Mouse (Mus musculus): Measurements from ENCODE around the gene Adh5. TPM values are rescaled to one million over a fixed set of nuclear protein-coding genes. Genes with fewer than 3 reads are reported as not detected.

Adh5 gene
- polyA plus RNA-seq, 1 experiment from 2014 or later = 157 TPM

DNA sequence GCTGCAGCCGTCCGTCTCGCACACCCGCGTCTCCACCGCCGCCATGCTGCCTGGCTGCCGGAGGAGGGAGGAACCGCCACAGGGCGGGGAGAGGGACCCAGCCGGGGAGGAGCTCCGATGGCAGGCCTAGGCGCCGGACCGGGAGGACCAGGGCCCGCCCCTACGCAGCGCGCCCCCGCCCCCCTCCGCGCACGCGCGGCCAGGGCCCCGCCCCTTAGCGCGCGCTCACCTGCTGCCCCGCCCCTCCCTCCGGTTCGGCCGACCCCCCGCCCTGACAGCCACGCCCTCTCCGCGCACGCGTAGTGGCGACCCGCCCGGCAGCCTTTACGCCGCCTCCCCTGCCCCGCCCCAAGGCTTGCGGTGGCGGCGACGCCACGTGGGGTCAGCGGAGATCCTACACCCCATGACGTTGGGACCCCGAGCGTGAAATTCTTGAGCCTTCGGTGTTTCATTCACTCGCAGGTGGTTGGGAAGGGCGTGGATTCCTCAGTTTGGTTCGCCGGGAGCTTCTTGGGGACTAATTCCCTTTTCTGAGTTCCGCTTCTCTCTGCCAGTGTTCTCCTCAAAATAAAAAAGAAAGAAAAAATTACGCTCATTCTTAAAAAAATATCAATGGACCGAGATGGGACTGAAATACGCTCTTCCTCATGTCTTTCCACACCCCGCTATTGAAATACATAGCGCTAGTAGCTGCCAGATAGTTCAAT, 46.6 kb downstream of the Adh5 start, which contains the start of gene Metap1:
Gene Metap1, minus strand, starts transcription at position 189 of the 707 bp plus-strand sequence.
- Histone ChIP-seq H3K4me3 (replicated peaks) (peak within 1 kb of the TSS; percentile 63), H3K27ac (replicated peaks) (peak within 1 kb of the TSS; percentile 71), H3K27me3 (no peaks in the 10 kb centered on the region), H3K36me3 (peaks cover 15% of the 10 kb centered on the region), H3K4me2 (replicated peaks) (peak within 1 kb of the TSS; percentile 59), H3K9ac (peak within 1 kb of the TSS; percentile 47), H3K4me1 (peaks cover 10% of the 10 kb centered on the region), H3K9me3 (replicated peaks) (no peaks in the 10 kb centered on the region)
- ATAC-seq (ENCODE audit: insufficient number of reproducible peaks, low FRiP score, low TSS enrichment, low read depth) = peak; percentile 98
- WGBS = under 1% methylated on average over 38 of the region's 65 CpGs

DNA sequence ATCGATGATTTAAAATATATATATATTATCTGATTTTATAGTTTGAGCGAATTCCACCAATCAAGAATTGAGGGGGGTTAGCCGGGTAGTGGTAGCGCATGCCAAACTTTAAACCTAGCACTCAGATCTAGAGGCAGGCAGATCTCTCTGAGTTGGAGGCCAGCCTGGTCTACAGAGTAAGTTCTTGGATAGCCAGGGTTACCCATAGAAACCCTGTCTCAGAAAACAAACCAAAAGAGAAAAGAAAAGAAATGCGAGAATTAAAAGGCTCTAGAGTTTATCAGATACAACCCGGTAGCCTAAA, 47.1 kb downstream of the Adh5 start:
- Histone ChIP-seq H3K9me3 (replicated peaks) (no peaks in the 10 kb centered on the region), H3K27me3 (no peaks in the 10 kb centered on the region), H3K4me3 (replicated peaks) (peak overlapping the region; percentile 63), H3K36me3 (peaks cover 10% of the 10 kb centered on the region; the same call in 1 of the 2 replicates), H3K4me2 (replicated peaks) (peak overlapping the region; percentile 59), H3K4me1 (peaks cover 10% of the 10 kb centered on the region), H3K27ac (replicated peaks) (0 out of 2 replicates have a peak overlapping the region, but pooled peaks have one; percentile 58), H3K9ac (no peak overlapping the region)
- no peak for ATAC-seq (ENCODE audit: insufficient number of reproducible peaks, low FRiP score, low TSS enrichment, low read depth)
- 23% methylated on average over 6 of the region's 6 CpGs for WGBS

DNA sequence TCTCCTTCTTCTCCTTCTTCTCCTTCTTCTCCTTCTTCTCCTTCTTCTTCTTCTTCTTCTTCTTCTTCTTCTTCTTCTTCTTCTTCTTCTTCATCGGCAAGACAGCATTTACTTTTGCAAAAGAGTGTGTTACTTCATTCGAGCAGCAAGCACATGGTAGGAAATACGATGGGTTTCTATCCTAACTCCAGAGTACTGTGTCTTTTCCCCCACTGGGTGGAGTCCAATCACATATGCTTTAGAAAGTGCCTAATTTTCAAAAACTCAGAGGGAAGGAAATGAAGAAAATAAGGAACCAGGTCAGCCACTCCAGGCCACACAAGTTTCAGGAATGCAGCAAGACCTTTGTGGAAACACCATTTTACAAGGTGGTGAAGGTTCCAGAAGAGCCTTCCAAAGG, 50.8 kb downstream of the Adh5 start:
- Histone ChIP-seq H3K9me3 (replicated peaks) (no peaks in the 10 kb centered on the region), H3K27ac (replicated peaks) (no peak overlapping the region), H3K4me2 (replicated peaks) (no peak overlapping the region), H3K36me3 (no peaks in the 10 kb centered on the region), H3K27me3 (no peaks in the 10 kb centered on the region), H3K4me3 (replicated peaks) (no peak overlapping the region), H3K9ac (no peak overlapping the region), H3K4me1 (no peaks in the 10 kb centered on the region)
- 74% methylated on average over 3 of the region's 3 CpGs for WGBS
- ATAC-seq (ENCODE audit: insufficient number of reproducible peaks, low FRiP score, low TSS enrichment, low read depth) = no peak

DNA sequence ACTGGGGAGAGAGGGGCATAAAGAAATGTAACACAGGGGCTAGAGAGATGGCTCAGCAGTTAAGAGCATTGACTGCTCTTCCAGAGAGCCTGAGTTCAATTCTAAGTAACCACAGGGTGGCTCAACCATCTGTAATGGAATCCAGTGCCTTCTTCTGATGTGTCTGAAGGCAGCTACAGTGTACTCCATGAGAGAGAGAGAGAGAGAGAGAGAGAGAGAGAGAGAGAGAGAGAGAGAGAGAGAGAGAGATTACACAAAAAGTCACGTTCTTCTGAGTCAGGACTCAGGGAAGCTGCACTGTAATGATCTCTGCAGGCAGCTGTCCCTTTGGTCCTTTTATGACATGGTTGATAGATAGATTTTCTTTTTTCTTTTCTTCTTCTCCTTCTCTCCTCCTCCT, 51.7 kb downstream of the Adh5 start:
- ATAC-seq (ENCODE audit: insufficient number of reproducible peaks, low FRiP score, low TSS enrichment, low read depth) = no peak
- no peaks in the 10 kb centered on the region for H3K36me3 ChIP-seq
- no peak overlapping the region for H3K4me2 ChIP-seq (replicated peaks)
- no peak overlapping the region for H3K27ac ChIP-seq (replicated peaks)
- no peak overlapping the region for H3K9ac ChIP-seq
- 50% methylated on average over 1 of the region's 1 CpGs for WGBS
- H3K27me3 ChIP-seq = no peaks in the 10 kb centered on the region
- no peak overlapping the region for H3K4me3 ChIP-seq (replicated peaks)
- H3K9me3 ChIP-seq (replicated peaks) = no peaks in the 10 kb centered on the region
- no peaks in the 10 kb centered on the region for H3K4me1 ChIP-seq

DNA sequence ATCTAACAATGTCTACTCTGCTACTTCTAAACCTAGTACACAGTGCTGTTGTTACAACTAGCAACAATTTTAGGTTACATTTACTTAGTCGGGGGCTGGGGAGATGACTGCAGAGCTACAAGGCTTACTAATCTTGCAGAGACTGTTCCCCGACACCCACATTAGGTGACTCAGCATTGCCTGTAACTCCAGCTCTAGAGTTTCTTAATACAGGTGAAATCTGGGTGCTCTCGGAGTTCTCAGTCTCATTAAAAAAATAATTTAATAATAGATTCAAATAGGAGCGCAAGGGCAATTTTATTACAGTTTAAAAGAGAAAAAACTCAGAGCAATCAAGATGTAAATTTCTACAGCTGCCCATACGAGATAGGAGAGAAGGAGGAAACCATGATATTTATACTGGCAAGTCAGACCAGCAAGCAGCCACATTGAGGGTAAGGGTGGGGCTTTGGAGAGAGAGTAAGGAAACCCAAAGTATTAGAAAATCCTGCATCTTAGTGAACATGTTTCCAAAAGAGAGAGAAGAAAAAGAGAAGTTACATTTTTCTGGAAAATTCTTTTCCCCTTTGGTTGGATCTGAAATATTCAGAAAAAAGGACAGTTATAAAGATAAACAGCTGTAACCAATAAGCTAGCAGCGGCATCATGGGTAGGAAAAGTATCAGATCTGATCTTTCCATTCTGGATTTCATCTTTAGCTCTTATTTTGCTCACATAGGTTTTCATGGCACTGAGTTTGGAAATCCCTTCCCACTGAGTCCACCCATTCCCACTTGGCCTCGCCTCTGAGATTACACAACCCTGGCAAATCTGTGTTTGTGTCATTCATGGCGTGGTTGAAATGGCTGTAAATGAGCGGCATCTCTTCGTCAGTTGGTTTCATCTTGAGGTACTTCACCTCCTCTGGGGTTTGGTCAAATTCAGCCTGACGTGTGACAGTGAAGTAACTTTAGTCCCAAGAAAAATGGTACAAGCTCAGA, 52.6 kb downstream of the Adh5 start:
- no peak for ATAC-seq (ENCODE audit: insufficient number of reproducible peaks, low FRiP score, low TSS enrichment, low read depth)
- Histone ChIP-seq H3K27ac (replicated peaks) (0 out of 2 replicates have a peak overlapping the region, but pooled peaks have one; percentile 35), H3K9ac (no peak overlapping the region), H3K9me3 (replicated peaks) (no peaks in the 10 kb centered on the region), H3K36me3 (no peaks in the 10 kb centered on the region), H3K4me2 (replicated peaks) (no peak overlapping the region), H3K27me3 (no peaks in the 10 kb centered on the region), H3K4me3 (replicated peaks) (no peak overlapping the region), H3K4me1 (no peaks in the 10 kb centered on the region)
- WGBS = 72% methylated on average over 11 of the region's 11 CpGs

DNA sequence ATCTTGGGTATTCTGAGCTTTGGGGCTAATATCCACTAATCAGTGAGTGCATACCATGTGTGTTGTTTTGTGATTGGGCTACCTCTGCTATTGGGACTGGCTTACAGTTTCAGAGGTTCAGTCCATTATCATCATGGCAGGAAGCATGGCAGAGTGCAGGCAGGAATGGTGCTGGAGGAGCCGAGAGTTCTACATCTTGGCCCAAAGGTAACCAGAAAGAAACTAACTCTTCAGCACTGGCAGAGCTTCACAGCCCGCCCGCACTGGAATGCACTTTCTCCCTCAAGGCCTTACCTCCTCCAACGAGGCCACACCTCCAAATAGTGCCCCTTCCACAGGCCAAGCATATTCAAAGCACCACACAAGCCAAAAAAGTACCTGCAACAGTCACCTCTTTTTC, 55.8 kb downstream of the Adh5 start:
- no peak overlapping the region for H3K27ac ChIP-seq (replicated peaks)
- no peaks in the 10 kb centered on the region for H3K9me3 ChIP-seq (replicated peaks)
- no peak overlapping the region for H3K4me3 ChIP-seq (replicated peaks)
- 51% methylated on average over 4 of the region's 4 CpGs for WGBS
- H3K4me2 ChIP-seq (replicated peaks) = no peak overlapping the region
- H3K9ac ChIP-seq = no peak overlapping the region
- H3K4me1 ChIP-seq = no peaks in the 10 kb centered on the region
- no peak for ATAC-seq (ENCODE audit: insufficient number of reproducible peaks, low FRiP score, low TSS enrichment, low read depth)
- no peaks in the 10 kb centered on the region for H3K36me3 ChIP-seq
- no peaks in the 10 kb centered on the region for H3K27me3 ChIP-seq

DNA sequence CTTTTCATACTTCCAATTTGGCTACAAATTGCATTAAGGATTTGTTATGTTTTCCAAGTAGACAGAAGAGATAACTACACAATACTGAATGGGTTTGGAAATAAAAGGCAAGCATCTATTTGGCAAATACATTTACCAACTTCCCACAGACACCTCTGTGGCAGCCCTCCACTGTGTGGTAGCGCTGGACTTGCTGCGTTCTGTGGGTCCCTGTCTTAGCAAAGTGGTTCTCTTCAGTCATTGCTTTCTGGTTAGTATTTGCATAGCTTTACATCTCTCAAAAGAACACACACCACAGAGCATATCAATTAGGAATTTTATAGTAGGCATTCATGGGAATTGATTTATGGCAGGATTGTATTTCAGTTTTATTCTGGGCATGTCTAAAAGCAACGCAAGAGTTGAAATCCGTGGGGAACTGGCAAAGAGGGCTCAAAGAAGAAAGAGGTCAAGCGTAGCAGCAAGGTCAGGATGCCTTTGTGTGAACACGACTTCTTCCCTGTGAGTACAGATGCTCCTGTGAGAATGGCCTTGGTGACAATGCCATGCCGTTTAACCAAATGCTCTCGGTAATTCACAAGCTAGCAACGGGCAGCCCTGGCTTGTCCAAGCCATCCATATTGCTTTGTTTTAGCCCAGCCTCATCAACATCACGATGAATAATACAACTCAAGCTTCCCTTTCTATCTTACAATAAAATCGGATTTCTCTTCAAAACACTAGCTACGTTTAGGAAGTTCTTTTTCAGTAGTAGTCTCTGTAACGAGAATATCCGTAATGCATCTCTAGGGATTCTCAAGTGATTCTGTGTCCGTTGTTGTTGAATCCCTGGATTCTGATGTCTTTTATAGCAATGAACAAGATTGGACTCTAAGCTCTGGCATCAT, 57.2 kb downstream of the Adh5 start:
- Histone ChIP-seq H3K4me1 (no peaks in the 10 kb centered on the region), H3K27me3 (no peaks in the 10 kb centered on the region), H3K9me3 (replicated peaks) (no peaks in the 10 kb centered on the region), H3K4me2 (replicated peaks) (no peak overlapping the region), H3K4me3 (replicated peaks) (no peak overlapping the region), H3K27ac (replicated peaks) (no peak overlapping the region), H3K9ac (no peak overlapping the region), H3K36me3 (no peaks in the 10 kb centered on the region)
- WGBS = 61% methylated on average over 15 of the region's 15 CpGs
- ATAC-seq (ENCODE audit: insufficient number of reproducible peaks, low FRiP score, low TSS enrichment, low read depth) = no peak

DNA sequence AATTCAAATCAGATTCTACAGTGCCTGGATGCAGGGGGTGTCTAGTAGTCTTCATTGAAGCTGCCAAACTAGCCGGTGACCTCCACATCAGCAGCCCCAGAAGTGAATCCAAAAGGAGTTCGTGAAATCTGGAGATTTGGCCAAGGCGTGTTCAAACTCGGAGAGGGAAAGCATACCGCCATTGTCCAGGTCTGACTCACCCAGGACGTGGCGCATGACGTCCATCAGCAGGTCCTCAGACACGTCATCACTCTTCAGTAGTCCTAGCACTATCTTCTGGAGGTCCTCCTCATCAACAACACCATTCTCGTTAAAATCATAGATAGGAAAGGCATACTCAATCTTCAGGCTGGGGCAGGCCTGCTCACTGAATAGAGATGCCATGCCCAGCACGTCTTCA, 60.9 kb downstream of the Adh5 start:
- WGBS = 87% methylated on average over 11 of the region's 11 CpGs

More for the DNA sequence above, 60.9 kb downstream of the Adh5 start:
- no peak for ATAC-seq (ENCODE audit: insufficient number of reproducible peaks, low FRiP score, low TSS enrichment, low read depth)
- no peaks in the 10 kb centered on the region for H3K9me3 ChIP-seq (replicated peaks)
- no peaks in the 10 kb centered on the region for H3K36me3 ChIP-seq
- H3K4me1 ChIP-seq = no peaks in the 10 kb centered on the region
- H3K9ac ChIP-seq = no peak overlapping the region
- H3K4me3 ChIP-seq (replicated peaks) = no peak overlapping the region
- no peak overlapping the region for H3K4me2 ChIP-seq (replicated peaks)
- H3K27ac ChIP-seq (replicated peaks) = no peak overlapping the region
- H3K27me3 ChIP-seq = no peaks in the 10 kb centered on the region

Other genes with a start within 250 kb of the Adh5 start
- 0.12 and 0.36 TPM in 2 replicates for gene 4930579F01Rik, start 249.3 kb upstream of the Adh5 start, polyA plus RNA-seq (2015; fragmentation: Nextera tagmentation; extraction: Ambion mirVana)
- gene Adh7, start 225.3 kb upstream of the Adh5 start, polyA plus RNA-seq (2015; fragmentation: Nextera tagmentation; extraction: Ambion mirVana) = 8.1 and 8.7 TPM in 2 replicates
- 30.5 and 31.6 TPM in 2 replicates for gene Adh1, start 182.1 kb upstream of the Adh5 start, polyA plus RNA-seq (2015; fragmentation: Nextera tagmentation; extraction: Ambion mirVana)
- 0.40 TPM in 1 of 2 replicates, not detected in the other for gene Adh6a, start 129.8 kb upstream of the Adh5 start, polyA plus RNA-seq (2015; fragmentation: Nextera tagmentation; extraction: Ambion mirVana)
- gene Adh6b, start 101.3 kb upstream of the Adh5 start, polyA plus RNA-seq (2015; fragmentation: Nextera tagmentation; extraction: Ambion mirVana) = 1.2 and 1.3 TPM in 2 replicates
- not detected in 2 replicates for gene Adh4, start 27.6 kb upstream of the Adh5 start, polyA plus RNA-seq (2015; fragmentation: Nextera tagmentation; extraction: Ambion mirVana)
- 38.0 and 40.3 TPM in 2 replicates for gene Metap1, start 46.4 kb downstream of the Adh5 start, polyA plus RNA-seq (2015; fragmentation: Nextera tagmentation; extraction: Ambion mirVana)
- 299 and 311 TPM in 2 replicates for gene Eif4e, start 83.1 kb downstream of the Adh5 start, polyA plus RNA-seq (2015; fragmentation: Nextera tagmentation; extraction: Ambion mirVana)